Mouse (Mus musculus): ENCODE measurements around the gene Macrod2. TPM values are rescaled to one million over a fixed set of nuclear protein-coding genes. Genes with fewer than 3 reads are reported as not detected.
A peak's percentile ranks its signal among the peaks of the same experiment; 100 is the strongest.

Macrod2 gene
- polyA plus RNA-seq, 1 experiment from 2014 or later: 49.2 TPM

DNA sequence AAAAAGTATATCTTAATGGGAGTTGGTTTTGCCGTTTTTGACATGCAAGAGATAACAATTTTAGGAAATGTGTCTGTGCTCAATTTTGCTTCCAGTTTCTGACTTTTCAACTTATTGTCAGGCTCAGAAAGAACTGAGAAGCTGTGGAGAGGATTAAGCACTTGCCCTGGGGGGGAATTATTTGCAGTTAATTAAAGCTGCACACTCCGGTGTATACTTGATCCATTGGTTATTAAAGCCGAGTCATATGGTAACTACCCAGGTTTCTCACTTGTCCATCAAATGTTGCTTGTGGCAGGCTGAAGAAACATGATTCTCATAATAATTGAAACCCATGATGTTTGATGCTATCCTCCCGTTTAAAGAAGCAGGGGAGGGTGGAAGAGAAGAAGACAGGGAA, 1899.7 kb downstream of the Macrod2 start:
- Histone ChIP-seq H3K27me3 (replicated peaks; ENCODE audit: control insufficient read depth, insufficient read depth, low read length) (no peaks in the 10 kb centered on the region), H3K4me1 (ENCODE audit: control insufficient read depth, insufficient read depth, low read length) (no peaks in the 10 kb centered on the region), H3K27ac (ENCODE audit: low read depth, low read length) (no peak overlapping the region), H3K9me3 (replicated peaks; ENCODE audit: control insufficient read depth, low read length) (no peaks in the 10 kb centered on the region), H3K36me3 (ENCODE audit: control insufficient read depth, insufficient read depth, low read length) (no peaks in the 10 kb centered on the region), H3K9ac (ENCODE audit: low read length) (no peak overlapping the region), H3K4me2 (ENCODE audit: low read length) (no peak overlapping the region), H3K4me3 (ENCODE audit: low read depth, low read length) (no peak overlapping the region)
- ATAC-seq (0 out of 2 replicates have a peak, but pooled peaks have one; percentile 52), DNase-seq (ENCODE audit: low spot score) (peak; percentile 30)
- 21% methylated on average over 4 of the region's 4 CpGs for WGBS

- WGBS: 4% methylated on average over 2 of the region's 2 CpGs
- no peak overlapping the region for H3K9ac ChIP-seq (ENCODE audit: low read length)
- DNase-seq (ENCODE audit: low spot score): peak; percentile 59
- H3K4me3 ChIP-seq (ENCODE audit: low read depth, low read length): no peak overlapping the region
- no peaks in the 10 kb centered on the region for H3K36me3 ChIP-seq (ENCODE audit: control insufficient read depth, insufficient read depth, low read length)
- peaks cover 6% of the 10 kb centered on the region; the same call in 1 of the 2 replicates for H3K4me1 ChIP-seq (ENCODE audit: control insufficient read depth, insufficient read depth, low read length)
- no peak overlapping the region for H3K4me2 ChIP-seq (ENCODE audit: low read length)
- H3K9me3 ChIP-seq (replicated peaks; ENCODE audit: control insufficient read depth, low read length): no peaks in the 10 kb centered on the region
- no peaks in the 10 kb centered on the region for H3K27me3 ChIP-seq (replicated peaks; ENCODE audit: control insufficient read depth, insufficient read depth, low read length)
- peak; percentile 72 for ATAC-seq
- H3K27ac ChIP-seq (ENCODE audit: low read depth, low read length): no peak overlapping the region
Measured at GRCm38 (mm10) chr2:142303098-142303911, 1908.2 kb downstream of the Macrod2 start.

- DNase-seq (ENCODE audit: low spot score): no peak
- no peak overlapping the region for H3K4me3 ChIP-seq (ENCODE audit: low read depth, low read length)
- no peak overlapping the region for H3K4me2 ChIP-seq (ENCODE audit: low read length)
- H3K27ac ChIP-seq (ENCODE audit: low read depth, low read length): no peak overlapping the region
- 43% methylated on average over 2 of the region's 2 CpGs for WGBS
- no peaks in the 10 kb centered on the region for H3K27me3 ChIP-seq (replicated peaks; ENCODE audit: control insufficient read depth, insufficient read depth, low read length)
- H3K36me3 ChIP-seq (ENCODE audit: control insufficient read depth, insufficient read depth, low read length): no peaks in the 10 kb centered on the region
- peaks cover 6% of the 10 kb centered on the region; the same call in 1 of the 2 replicates for H3K4me1 ChIP-seq (ENCODE audit: control insufficient read depth, insufficient read depth, low read length)
- H3K9ac ChIP-seq (ENCODE audit: low read length): no peak overlapping the region
- peak; percentile 54; the same call in 1 of the 2 replicates for ATAC-seq
- no peaks in the 10 kb centered on the region for H3K9me3 ChIP-seq (replicated peaks; ENCODE audit: control insufficient read depth, low read length)
Measured at GRCm38 (mm10) chr2:142303912-142304182, 1908.7 kb downstream of the Macrod2 start.

- DNase-seq (ENCODE audit: low spot score) (peak; percentile 41), ATAC-seq (peak; percentile 37; the same call in 1 of the 2 replicates)
- H3K9me3 ChIP-seq (replicated peaks; ENCODE audit: control insufficient read depth, low read length): no peaks in the 10 kb centered on the region
- H3K4me2 ChIP-seq (ENCODE audit: low read length): no peak overlapping the region
- H3K27ac ChIP-seq (ENCODE audit: low read depth, low read length): no peak overlapping the region
- 77% methylated on average over 3 of the region's 3 CpGs for WGBS
- H3K4me1 ChIP-seq (ENCODE audit: control insufficient read depth, insufficient read depth, low read length): no peaks in the 10 kb centered on the region
- no peaks in the 10 kb centered on the region for H3K27me3 ChIP-seq (replicated peaks; ENCODE audit: control insufficient read depth, insufficient read depth, low read length)
- H3K4me3 ChIP-seq (ENCODE audit: low read depth, low read length): no peak overlapping the region
- no peaks in the 10 kb centered on the region for H3K36me3 ChIP-seq (ENCODE audit: control insufficient read depth, insufficient read depth, low read length)
- H3K9ac ChIP-seq (ENCODE audit: low read length): no peak overlapping the region
Measured at GRCm38 (mm10) chr2:142323158-142323557, 1928.0 kb downstream of the Macrod2 start.

- Histone ChIP-seq H3K9me3 (replicated peaks; ENCODE audit: control insufficient read depth, low read length) (no peaks in the 10 kb centered on the region), H3K4me1 (ENCODE audit: control insufficient read depth, insufficient read depth, low read length) (no peaks in the 10 kb centered on the region), H3K4me2 (ENCODE audit: low read length) (no peak overlapping the region), H3K27me3 (replicated peaks; ENCODE audit: control insufficient read depth, insufficient read depth, low read length) (no peaks in the 10 kb centered on the region), H3K9ac (ENCODE audit: low read length) (no peak overlapping the region), H3K4me3 (ENCODE audit: low read depth, low read length) (no peak overlapping the region), H3K27ac (ENCODE audit: low read depth, low read length) (no peak overlapping the region), H3K36me3 (ENCODE audit: control insufficient read depth, insufficient read depth, low read length) (no peaks in the 10 kb centered on the region)
- WGBS: 90% methylated on average over 3 of the region's 3 CpGs
- DNase-seq (ENCODE audit: low spot score) (no peak), ATAC-seq (no peak)
Measured at GRCm38 (mm10) chr2:142326737-142327136, 1931.6 kb downstream of the Macrod2 start.

- H3K9me3 ChIP-seq (replicated peaks; ENCODE audit: control insufficient read depth, low read length): no peaks in the 10 kb centered on the region
- DNase-seq (ENCODE audit: low spot score) (peak; percentile 45), ATAC-seq (no peak)
- H3K4me2 ChIP-seq (ENCODE audit: low read length): no peak overlapping the region
- no peaks in the 10 kb centered on the region for H3K36me3 ChIP-seq (ENCODE audit: control insufficient read depth, insufficient read depth, low read length)
- H3K9ac ChIP-seq (ENCODE audit: low read length): no peak overlapping the region
- H3K4me3 ChIP-seq (ENCODE audit: low read depth, low read length): no peak overlapping the region
- peaks cover 4% of the 10 kb centered on the region; the same call in 1 of the 2 replicates for H3K4me1 ChIP-seq (ENCODE audit: control insufficient read depth, insufficient read depth, low read length)
- 50% methylated on average over 7 of the region's 7 CpGs for WGBS
- no peak overlapping the region for H3K27ac ChIP-seq (ENCODE audit: low read depth, low read length)
- H3K27me3 ChIP-seq (replicated peaks; ENCODE audit: control insufficient read depth, insufficient read depth, low read length): no peaks in the 10 kb centered on the region
Measured at GRCm38 (mm10) chr2:142329761-142330160, 1934.7 kb downstream of the Macrod2 start.

DNA sequence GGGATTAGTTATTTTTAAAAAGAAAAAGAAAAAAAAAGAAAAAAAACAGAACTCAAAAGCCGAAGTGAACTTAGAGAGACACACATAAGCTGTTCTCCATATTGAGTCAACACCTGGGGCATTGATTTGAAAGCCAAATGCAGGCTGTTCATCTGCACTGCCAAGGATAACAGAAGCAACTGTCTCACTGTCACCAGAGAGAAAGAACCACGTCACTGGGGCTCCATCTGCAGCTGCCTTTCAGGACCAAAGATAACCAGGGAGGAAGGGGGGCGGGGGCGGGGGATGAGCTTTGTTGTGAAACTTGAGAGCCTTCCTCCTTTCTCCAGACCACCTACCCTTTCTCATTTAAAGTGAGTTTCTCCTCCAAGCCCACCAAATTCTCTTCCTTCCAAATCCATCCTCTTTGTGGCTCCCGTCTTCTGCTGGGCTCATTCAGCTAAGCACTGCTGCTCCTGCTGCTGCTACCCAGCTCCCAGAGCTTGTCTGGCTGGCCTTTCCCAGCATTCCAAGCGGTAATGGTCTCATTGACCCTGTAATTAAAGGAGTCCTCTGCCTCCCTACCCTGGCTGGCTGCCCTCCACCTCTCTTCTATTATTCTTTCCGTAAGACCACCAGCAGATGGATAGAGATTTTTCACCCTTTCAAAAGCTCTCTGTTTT, 1939.5 kb downstream of the Macrod2 start:
- under 1% methylated on average over 7 of the region's 7 CpGs for WGBS
- Histone ChIP-seq H3K9ac (ENCODE audit: low read length) (no peak overlapping the region), H3K36me3 (ENCODE audit: control insufficient read depth, insufficient read depth, low read length) (no peaks in the 10 kb centered on the region), H3K9me3 (replicated peaks; ENCODE audit: control insufficient read depth, low read length) (no peaks in the 10 kb centered on the region), H3K4me2 (ENCODE audit: low read length) (peak overlapping the region; percentile 29), H3K27me3 (replicated peaks; ENCODE audit: control insufficient read depth, insufficient read depth, low read length) (peaks cover 10% of the 10 kb centered on the region), H3K4me3 (ENCODE audit: low read depth, low read length) (no peak overlapping the region), H3K4me1 (ENCODE audit: control insufficient read depth, insufficient read depth, low read length) (peaks cover 10% of the 10 kb centered on the region), H3K27ac (ENCODE audit: low read depth, low read length) (peak overlapping the region; percentile 72)
- ATAC-seq (peak; percentile 91), DNase-seq (ENCODE audit: low spot score) (peak; percentile 94)

GRCm38 (mm10) chr2:142335103-142335999, 1940.2 kb downstream of the Macrod2 start:
- Histone ChIP-seq H3K27ac (ENCODE audit: low read depth, low read length) (peak overlapping the region; percentile 72), H3K27me3 (replicated peaks; ENCODE audit: control insufficient read depth, insufficient read depth, low read length) (peaks cover 15% of the 10 kb centered on the region), H3K4me1 (ENCODE audit: control insufficient read depth, insufficient read depth, low read length) (peaks cover 10% of the 10 kb centered on the region), H3K4me2 (ENCODE audit: low read length) (no peak overlapping the region), H3K36me3 (ENCODE audit: control insufficient read depth, insufficient read depth, low read length) (no peaks in the 10 kb centered on the region), H3K4me3 (ENCODE audit: low read depth, low read length) (no peak overlapping the region), H3K9ac (ENCODE audit: low read length) (no peak overlapping the region), H3K9me3 (replicated peaks; ENCODE audit: control insufficient read depth, low read length) (no peaks in the 10 kb centered on the region)
- peak; percentile 94 for DNase-seq (ENCODE audit: low spot score)
- ATAC-seq: peak; percentile 76
- WGBS: 3% methylated on average over 10 of the region's 10 CpGs

Measured in forebrain, embryonic 14.5 days (tissue).